Mouse (Mus musculus): Measurements from ENCODE around the gene Pex14.

The Pex14 gene

GRCm38 (mm10) chr4:148941321-148941720 is 158.4 kb downstream of the Pex14 start:
- peaks cover 82% of the 10 kb centered on the region for H3K4me1 ChIP-seq (replicated peaks; ENCODE audit: low read depth, low read length)
- peaks cover 30% of the 10 kb centered on the region for H3K36me3 ChIP-seq (ENCODE audit: insufficient read depth, low read length)
- H3K4me3 ChIP-seq (replicated peaks; ENCODE audit: low read length), result no peak overlapping the region
- no peaks in the 10 kb centered on the region for H3K9me3 ChIP-seq (ENCODE audit: low read length)
- TF ChIP-seq CTCF (conservative IDR thresholded peaks at IDR 0.05; ENCODE audit: low read length) (no peak), NANOG (IDR thresholded peaks at IDR 0.05; ENCODE audit: borderline replicate concordance, low read length) (no peak), POU5F1 (IDR thresholded peaks at IDR 0.05; ENCODE audit: borderline replicate concordance, low read length) (no peak)
- H3K27me3 ChIP-seq (ENCODE audit: insufficient read depth, low read length), result peaks cover 20% of the 10 kb centered on the region

GRCm38 (mm10) chr4:148940674-148941211 is 158.9 kb downstream of the Pex14 start:
- no peak for TF ChIP-seq NANOG (IDR thresholded peaks at IDR 0.05; ENCODE audit: borderline replicate concordance, low read length)
- no peak for TF ChIP-seq POU5F1 (IDR thresholded peaks at IDR 0.05; ENCODE audit: borderline replicate concordance, low read length)
- no peak for TF ChIP-seq CTCF (conservative IDR thresholded peaks at IDR 0.05; ENCODE audit: low read length)
- 0 out of 2 replicates have a peak overlapping the region, but pooled peaks have one; percentile 23 for H3K4me3 ChIP-seq (replicated peaks; ENCODE audit: low read length)
- H3K4me1 ChIP-seq (replicated peaks; ENCODE audit: low read depth, low read length), result peaks cover 76% of the 10 kb centered on the region
- peaks cover 34% of the 10 kb centered on the region for H3K36me3 ChIP-seq (ENCODE audit: insufficient read depth, low read length)
- H3K9me3 ChIP-seq (ENCODE audit: low read length), result no peaks in the 10 kb centered on the region
- H3K27me3 ChIP-seq (ENCODE audit: insufficient read depth, low read length), result peaks cover 20% of the 10 kb centered on the region

- TF ChIP-seq NANOG (IDR thresholded peaks at IDR 0.05; ENCODE audit: borderline replicate concordance, low read length) (no peak), CTCF (conservative IDR thresholded peaks at IDR 0.05; ENCODE audit: low read length) (no peak), POU5F1 (IDR thresholded peaks at IDR 0.05; ENCODE audit: borderline replicate concordance, low read length) (no peak)
- H3K4me3 ChIP-seq (replicated peaks; ENCODE audit: low read length), result peak overlapping the region; percentile 23; the same call in 1 of the 2 replicates
- no peaks in the 10 kb centered on the region for H3K9me3 ChIP-seq (ENCODE audit: low read length)
These were observed 161.1 kb downstream of the Pex14 start for GRCm38 (mm10) chr4:148938546-148938945.

GRCm38 (mm10) chr4:148936727-148937126 is 162.9 kb downstream of the Pex14 start:
- peaks cover 61% of the 10 kb centered on the region for H3K4me1 ChIP-seq (replicated peaks; ENCODE audit: low read depth, low read length)
- peaks cover 45% of the 10 kb centered on the region for H3K36me3 ChIP-seq (ENCODE audit: insufficient read depth, low read length)
- TF ChIP-seq NANOG (IDR thresholded peaks at IDR 0.05; ENCODE audit: borderline replicate concordance, low read length) (no peak), POU5F1 (IDR thresholded peaks at IDR 0.05; ENCODE audit: borderline replicate concordance, low read length) (no peak), CTCF (conservative IDR thresholded peaks at IDR 0.05; ENCODE audit: low read length) (no peak)
- no peaks in the 10 kb centered on the region for H3K9me3 ChIP-seq (ENCODE audit: low read length)
- H3K27me3 ChIP-seq (ENCODE audit: insufficient read depth, low read length), result peaks cover 20% of the 10 kb centered on the region
- no peak overlapping the region for H3K4me3 ChIP-seq (replicated peaks; ENCODE audit: low read length)

More at GRCm38 (mm10) chr4:148938546-148938945, 161.1 kb downstream of the Pex14 start:
- Histone ChIP-seq H3K36me3 (ENCODE audit: insufficient read depth, low read length) (peaks cover 45% of the 10 kb centered on the region), H3K27me3 (ENCODE audit: insufficient read depth, low read length) (peaks cover 20% of the 10 kb centered on the region), H3K4me1 (replicated peaks; ENCODE audit: low read depth, low read length) (peaks cover 60% of the 10 kb centered on the region)

GRCm38 (mm10) chr4:148936111-148936510 is 163.6 kb downstream of the Pex14 start:
- TF ChIP-seq NANOG (IDR thresholded peaks at IDR 0.05; ENCODE audit: borderline replicate concordance, low read length) (no peak), CTCF (conservative IDR thresholded peaks at IDR 0.05; ENCODE audit: low read length) (no peak), POU5F1 (IDR thresholded peaks at IDR 0.05; ENCODE audit: borderline replicate concordance, low read length) (no peak)
- H3K4me1 ChIP-seq (replicated peaks; ENCODE audit: low read depth, low read length), result peaks cover 60% of the 10 kb centered on the region
- H3K9me3 ChIP-seq (ENCODE audit: low read length), result no peaks in the 10 kb centered on the region
- no peak overlapping the region for H3K4me3 ChIP-seq (replicated peaks; ENCODE audit: low read length)
- peaks cover 45% of the 10 kb centered on the region for H3K36me3 ChIP-seq (ENCODE audit: insufficient read depth, low read length)
- H3K27me3 ChIP-seq (ENCODE audit: insufficient read depth, low read length), result peaks cover 20% of the 10 kb centered on the region

GRCm38 (mm10) chr4:148935211-148935610 is 164.5 kb downstream of the Pex14 start:
- Histone ChIP-seq H3K36me3 (ENCODE audit: insufficient read depth, low read length) (peaks cover 44% of the 10 kb centered on the region), H3K4me3 (replicated peaks; ENCODE audit: low read length) (no peak overlapping the region), H3K4me1 (replicated peaks; ENCODE audit: low read depth, low read length) (peaks cover 55% of the 10 kb centered on the region), H3K27me3 (ENCODE audit: insufficient read depth, low read length) (peaks cover 20% of the 10 kb centered on the region), H3K9me3 (ENCODE audit: low read length) (no peaks in the 10 kb centered on the region)
- TF ChIP-seq NANOG (IDR thresholded peaks at IDR 0.05; ENCODE audit: borderline replicate concordance, low read length) (no peak), CTCF (conservative IDR thresholded peaks at IDR 0.05; ENCODE audit: low read length) (no peak), POU5F1 (IDR thresholded peaks at IDR 0.05; ENCODE audit: borderline replicate concordance, low read length) (no peak)

GRCm38 (mm10) chr4:148933109-148933508 is 166.6 kb downstream of the Pex14 start:
- no peaks in the 10 kb centered on the region for H3K9me3 ChIP-seq (ENCODE audit: low read length)
- H3K36me3 ChIP-seq (ENCODE audit: insufficient read depth, low read length), result peaks cover 28% of the 10 kb centered on the region
- peaks cover 9% of the 10 kb centered on the region; the same call in 1 of the 2 replicates for H3K27me3 ChIP-seq (ENCODE audit: insufficient read depth, low read length)
- TF ChIP-seq NANOG (IDR thresholded peaks at IDR 0.05; ENCODE audit: borderline replicate concordance, low read length) (no peak), CTCF (conservative IDR thresholded peaks at IDR 0.05; ENCODE audit: low read length) (no peak), POU5F1 (IDR thresholded peaks at IDR 0.05; ENCODE audit: borderline replicate concordance, low read length) (no peak)
- H3K4me3 ChIP-seq (replicated peaks; ENCODE audit: low read length), result peak overlapping the region; percentile 20; the same call in 1 of the 2 replicates
- peaks cover 34% of the 10 kb centered on the region for H3K4me1 ChIP-seq (replicated peaks; ENCODE audit: low read depth, low read length)

GRCm38 (mm10) chr4:148930721-148931229 is 168.9 kb downstream of the Pex14 start:
- no peak overlapping the region for H3K4me3 ChIP-seq (replicated peaks; ENCODE audit: low read length)
- no peaks in the 10 kb centered on the region for H3K9me3 ChIP-seq (ENCODE audit: low read length)
- H3K4me1 ChIP-seq (replicated peaks; ENCODE audit: low read depth, low read length), result peaks cover 42% of the 10 kb centered on the region
- no peak for TF ChIP-seq CTCF (conservative IDR thresholded peaks at IDR 0.05; ENCODE audit: low read length)
- no peak for TF ChIP-seq NANOG (IDR thresholded peaks at IDR 0.05; ENCODE audit: borderline replicate concordance, low read length)
- H3K36me3 ChIP-seq (ENCODE audit: insufficient read depth, low read length), result peaks cover 15% of the 10 kb centered on the region; the same call in 1 of the 2 replicates
- 0 out of 2 replicates have a peak, but pooled peaks cover 6% of the 10 kb centered on the region for H3K27me3 ChIP-seq (ENCODE audit: insufficient read depth, low read length)
